Mouse (Mus musculus): ENCODE results near the gene Hdac5.

- TF ChIP-seq POLR2A (IDR thresholded peaks at IDR 0.05; ENCODE audit: low read depth, low read length) (no peak), CTCF (IDR thresholded peaks at IDR 0.05; ENCODE audit: extremely low read depth, insufficient read length, insufficient replicate concordance, low read depth, low read length) (no peak)
These were observed 49.6 kb upstream of the Hdac5 start for GRCm38 (mm10) chr11:102279595-102279994.
